Mouse (Mus musculus): ENCODE results near the gene Sds.
A peak's percentile ranks its signal among the peaks of the same experiment; 100 is the strongest.
"Not testable (repeated sequence)": the region's sequence is repeated elsewhere in the genome, so short reads cannot be mapped to it uniquely, and the experiment has no call there.

Sds gene

GRCm38 (mm10) chr5:120487844-120488243 lies 11.5 kb downstream of the Sds start:
- ATAC-seq (ENCODE audit: low TSS enrichment), result no peak

GRCm38 (mm10) chr5:120490679-120491192 lies 14.4 kb downstream of the Sds start:
- no peak for ATAC-seq (ENCODE audit: low TSS enrichment)

- ATAC-seq (ENCODE audit: low TSS enrichment), result 0 out of 2 replicates have a peak, but pooled peaks have one; percentile 41
Measured at GRCm38 (mm10) chr5:120492437-120492836, 16.1 kb downstream of the Sds start.

- no peak for ATAC-seq (ENCODE audit: low TSS enrichment)
Measured at GRCm38 (mm10) chr5:120493440-120493839, 17.1 kb downstream of the Sds start.

GRCm38 (mm10) chr5:120493873-120494395 lies 17.6 kb downstream of the Sds start:
- ATAC-seq (ENCODE audit: low TSS enrichment), result 0 out of 2 replicates have a peak, but pooled peaks have one; percentile 31

GRCm38 (mm10) chr5:120495064-120495702 lies 18.9 kb downstream of the Sds start:
- peak; percentile 32 for ATAC-seq (ENCODE audit: low TSS enrichment)

GRCm38 (mm10) chr5:120495703-120496226 lies 19.4 kb downstream of the Sds start:
- ATAC-seq (ENCODE audit: low TSS enrichment), result no peak

GRCm38 (mm10) chr5:120497071-120497470 lies 20.7 kb downstream of the Sds start:
- no peak for ATAC-seq (ENCODE audit: low TSS enrichment)

GRCm38 (mm10) chr5:120499202-120499601 lies 22.9 kb downstream of the Sds start:
- ATAC-seq (ENCODE audit: low TSS enrichment), result no peak

GRCm38 (mm10) chr5:120500609-120501008 lies 24.3 kb downstream of the Sds start:
- not testable (repeated sequence) for ATAC-seq (ENCODE audit: low TSS enrichment)

- ATAC-seq (ENCODE audit: low TSS enrichment), result peak; percentile 34; the same call in 1 of the 2 replicates
Measured at GRCm38 (mm10) chr5:120502147-120502621, 25.9 kb downstream of the Sds start.

- ATAC-seq (ENCODE audit: low TSS enrichment), result peak; percentile 24; the same call in 1 of the 2 replicates
Measured at GRCm38 (mm10) chr5:120502675-120503143, 26.4 kb downstream of the Sds start.

GRCm38 (mm10) chr5:120503144-120503795 lies 26.9 kb downstream of the Sds start, which contains the start of gene Plbd2:
Gene Plbd2, minus strand, starts transcription at chr5:120503625.
- peak; percentile 51 for ATAC-seq (ENCODE audit: low TSS enrichment)

GRCm38 (mm10) chr5:120505368-120505767 lies 29.0 kb downstream of the Sds start:
- 0 out of 2 replicates have a peak, but pooled peaks have one; percentile 17 for ATAC-seq (ENCODE audit: low TSS enrichment)

- ATAC-seq (ENCODE audit: low TSS enrichment), result no peak
Measured at GRCm38 (mm10) chr5:120505781-120506180, 29.5 kb downstream of the Sds start.

- no peak for ATAC-seq (ENCODE audit: low TSS enrichment)
Measured at GRCm38 (mm10) chr5:120506490-120506889, 30.2 kb downstream of the Sds start.

GRCm38 (mm10) chr5:120507311-120507710 lies 31.0 kb downstream of the Sds start:
- no peak for ATAC-seq (ENCODE audit: low TSS enrichment)

- ATAC-seq (ENCODE audit: low TSS enrichment), result peak; percentile 85; the same call in 1 of the 2 replicates
Measured at GRCm38 (mm10) chr5:120510982-120511642, 34.8 kb downstream of the Sds start, which contains the start of gene Slc8b1. Gene Slc8b1, plus strand, starts transcription at chr5:120511168.

GRCm38 (mm10) chr5:120511643-120512220 lies 35.4 kb downstream of the Sds start:
- 0 out of 2 replicates have a peak, but pooled peaks have one; percentile 14 for ATAC-seq (ENCODE audit: low TSS enrichment)

- no peak for ATAC-seq (ENCODE audit: low TSS enrichment)
Measured at GRCm38 (mm10) chr5:120512911-120513555, 36.7 kb downstream of the Sds start.

Data from frontal cortex, adult (tissue).